Mouse (Mus musculus) stomach, postnatal 0 days (tissue): ENCODE measurements around the gene Cacna2d4.

Experiments used
- CTCF ChIP-seq: IDR thresholded peaks from 2 replicates; pipeline ENCODE4 v1.5.1; 2016; ENCODE audit warnings: antibody characterized with exemption, low read depth, mild to moderate bottlenecking, moderate library complexity
- EP300 ChIP-seq: optimal IDR thresholded peaks from 2 replicates; pipeline ENCODE3; 2016; ENCODE audit warnings: antibody characterized with exemption

- TF ChIP-seq EP300 = no peak
- TF ChIP-seq CTCF = no peak
Observed at GRCm38 (mm10) chr6:119337287-119337686, 101.0 kb downstream of the Cacna2d4 start.
